Mouse (Mus musculus): ENCODE data around the gene Snx29. TPM values are rescaled to one million over a fixed set of nuclear protein-coding genes. Genes with fewer than 3 reads are reported as not detected.

Gene Snx29
- total RNA-seq, 1 experiment from 2014 or later, result 25.7 TPM

- ATAC-seq (replicated peaks in 1 of 2; ENCODE audit: insufficient read depth in 1 of 2, low FRiP score in 2 of 2, low TSS enrichment in 1 of 2, low read depth in 1 of 2, poor library complexity in 2 of 2, severe bottlenecking in 2 of 2), result peak; percentile 57 to 73; a peak in 1 of 4 replicates
These were observed 257.0 kb downstream of the Snx29 start for GRCm38 (mm10) chr16:11579676-11580098.

- ATAC-seq (replicated peaks in 1 of 2; ENCODE audit: insufficient read depth in 1 of 2, low FRiP score in 2 of 2, low TSS enrichment in 1 of 2, low read depth in 1 of 2, poor library complexity in 2 of 2, severe bottlenecking in 2 of 2), result no peak
These were observed 261.4 kb downstream of the Snx29 start for GRCm38 (mm10) chr16:11583941-11584639.

GRCm38 (mm10) chr16:11588689-11589088 is 266.0 kb downstream of the Snx29 start:
- no peak for ATAC-seq (replicated peaks in 1 of 2; ENCODE audit: insufficient read depth in 1 of 2, low FRiP score in 2 of 2, low TSS enrichment in 1 of 2, low read depth in 1 of 2, poor library complexity in 2 of 2, severe bottlenecking in 2 of 2)

- ATAC-seq (replicated peaks in 1 of 2; ENCODE audit: insufficient read depth in 1 of 2, low FRiP score in 2 of 2, low TSS enrichment in 1 of 2, low read depth in 1 of 2, poor library complexity in 2 of 2, severe bottlenecking in 2 of 2), result no peak
These were observed 266.6 kb downstream of the Snx29 start for GRCm38 (mm10) chr16:11589336-11589735.

- no peak for ATAC-seq (replicated peaks in 1 of 2; ENCODE audit: insufficient read depth in 1 of 2, low FRiP score in 2 of 2, low TSS enrichment in 1 of 2, low read depth in 1 of 2, poor library complexity in 2 of 2, severe bottlenecking in 2 of 2)
These were observed 267.3 kb downstream of the Snx29 start for GRCm38 (mm10) chr16:11589782-11590695.

GRCm38 (mm10) chr16:11596599-11596998 is 273.9 kb downstream of the Snx29 start:
- no peak for ATAC-seq (replicated peaks in 1 of 2; ENCODE audit: insufficient read depth in 1 of 2, low FRiP score in 2 of 2, low TSS enrichment in 1 of 2, low read depth in 1 of 2, poor library complexity in 2 of 2, severe bottlenecking in 2 of 2)

GRCm38 (mm10) chr16:11597769-11598168 is 275.1 kb downstream of the Snx29 start:
- no peak for ATAC-seq (replicated peaks in 1 of 2; ENCODE audit: insufficient read depth in 1 of 2, low FRiP score in 2 of 2, low TSS enrichment in 1 of 2, low read depth in 1 of 2, poor library complexity in 2 of 2, severe bottlenecking in 2 of 2)

- no peak for ATAC-seq (replicated peaks in 1 of 2; ENCODE audit: insufficient read depth in 1 of 2, low FRiP score in 2 of 2, low TSS enrichment in 1 of 2, low read depth in 1 of 2, poor library complexity in 2 of 2, severe bottlenecking in 2 of 2)
These were observed 276.8 kb downstream of the Snx29 start for GRCm38 (mm10) chr16:11599523-11599922.

- peak; percentile 56 to 65; a peak in 3 of 4 replicates for ATAC-seq (replicated peaks in 1 of 2; ENCODE audit: insufficient read depth in 1 of 2, low FRiP score in 2 of 2, low TSS enrichment in 1 of 2, low read depth in 1 of 2, poor library complexity in 2 of 2, severe bottlenecking in 2 of 2)
These were observed 278.8 kb downstream of the Snx29 start for GRCm38 (mm10) chr16:11601336-11602082.

GRCm38 (mm10) chr16:11603667-11604422 is 281.1 kb downstream of the Snx29 start:
- peak; percentile 82 to 86 for ATAC-seq (replicated peaks in 1 of 2; ENCODE audit: insufficient read depth in 1 of 2, low FRiP score in 2 of 2, low TSS enrichment in 1 of 2, low read depth in 1 of 2, poor library complexity in 2 of 2, severe bottlenecking in 2 of 2)

GRCm38 (mm10) chr16:11612526-11613126 is 289.9 kb downstream of the Snx29 start:
- ATAC-seq (replicated peaks in 1 of 2; ENCODE audit: insufficient read depth in 1 of 2, low FRiP score in 2 of 2, low TSS enrichment in 1 of 2, low read depth in 1 of 2, poor library complexity in 2 of 2, severe bottlenecking in 2 of 2), result no peak

GRCm38 (mm10) chr16:11614401-11615014 is 291.8 kb downstream of the Snx29 start:
- no peak for ATAC-seq (replicated peaks in 1 of 2; ENCODE audit: insufficient read depth in 1 of 2, low FRiP score in 2 of 2, low TSS enrichment in 1 of 2, low read depth in 1 of 2, poor library complexity in 2 of 2, severe bottlenecking in 2 of 2)

GRCm38 (mm10) chr16:11615633-11616032 is 292.9 kb downstream of the Snx29 start:
- no peak for ATAC-seq (replicated peaks in 1 of 2; ENCODE audit: insufficient read depth in 1 of 2, low FRiP score in 2 of 2, low TSS enrichment in 1 of 2, low read depth in 1 of 2, poor library complexity in 2 of 2, severe bottlenecking in 2 of 2)

GRCm38 (mm10) chr16:11619951-11620350 is 297.2 kb downstream of the Snx29 start:
- ATAC-seq (replicated peaks in 1 of 2; ENCODE audit: insufficient read depth in 1 of 2, low FRiP score in 2 of 2, low TSS enrichment in 1 of 2, low read depth in 1 of 2, poor library complexity in 2 of 2, severe bottlenecking in 2 of 2), result no peak

GRCm38 (mm10) chr16:11621042-11621441 is 298.3 kb downstream of the Snx29 start:
- ATAC-seq (replicated peaks in 1 of 2; ENCODE audit: insufficient read depth in 1 of 2, low FRiP score in 2 of 2, low TSS enrichment in 1 of 2, low read depth in 1 of 2, poor library complexity in 2 of 2, severe bottlenecking in 2 of 2), result no peak

- 0 out of 4 replicates have a peak, but pooled peaks of 1 of the 2 experiments have one; percentile 15 for ATAC-seq (replicated peaks in 1 of 2; ENCODE audit: insufficient read depth in 1 of 2, low FRiP score in 2 of 2, low TSS enrichment in 1 of 2, low read depth in 1 of 2, poor library complexity in 2 of 2, severe bottlenecking in 2 of 2)
These were observed 299.0 kb downstream of the Snx29 start for GRCm38 (mm10) chr16:11621664-11622063.
